Mouse (Mus musculus): Measurements from ENCODE around the gene Des. TPM values are rescaled to one million over a fixed set of nuclear protein-coding genes. Genes with fewer than 3 reads are reported as not detected.

Gene Des
- polyA plus RNA-seq, 1 experiment from 2014 or later: 480 TPM

GRCm38 (mm10) chr1:75361750-75362149 lies 1.6 kb downstream of the Des start:
- 22% methylated on average over 4 of the region's 4 CpGs for WGBS
- ATAC-seq (replicated peaks; ENCODE audit: extremely low read depth, insufficient read depth, low FRiP score): peak; percentile 50; the same call in 1 of the 2 replicates
- Histone ChIP-seq H3K27ac (ENCODE audit: low read length) (peak overlapping the region; percentile 96), H3K9me3 (replicated peaks; ENCODE audit: control insufficient read depth, low read length) (no peaks in the 10 kb centered on the region), H3K9ac (ENCODE audit: low read length) (peak overlapping the region; percentile 78), H3K4me3 (ENCODE audit: low read length) (peak overlapping the region; percentile 56), H3K36me3 (ENCODE audit: control insufficient read depth, insufficient read depth) (peaks cover 24% of the 10 kb centered on the region), H3K4me1 (ENCODE audit: control insufficient read depth, insufficient read depth, low read length) (peaks cover 47% of the 10 kb centered on the region), H3K4me2 (ENCODE audit: low read depth, low read length) (peak overlapping the region; percentile 63), H3K27me3 (ENCODE audit: control insufficient read depth, insufficient read depth, low read length) (peaks cover 7% of the 10 kb centered on the region; the same call in 1 of the 2 replicates)

GRCm38 (mm10) chr1:75363868-75364267 lies 3.7 kb downstream of the Des start:
- Histone ChIP-seq H3K9me3 (replicated peaks; ENCODE audit: control insufficient read depth, low read length) (no peaks in the 10 kb centered on the region), H3K4me2 (ENCODE audit: low read depth, low read length) (no peak overlapping the region), H3K27ac (ENCODE audit: low read length) (no peak overlapping the region), H3K9ac (ENCODE audit: low read length) (no peak overlapping the region), H3K36me3 (ENCODE audit: control insufficient read depth, insufficient read depth) (peaks cover 26% of the 10 kb centered on the region), H3K4me3 (ENCODE audit: low read length) (no peak overlapping the region), H3K27me3 (ENCODE audit: control insufficient read depth, insufficient read depth, low read length) (peaks cover 4% of the 10 kb centered on the region; the same call in 1 of the 2 replicates), H3K4me1 (ENCODE audit: control insufficient read depth, insufficient read depth, low read length) (peaks cover 31% of the 10 kb centered on the region)
- no peak for ATAC-seq (replicated peaks; ENCODE audit: extremely low read depth, insufficient read depth, low FRiP score)
- WGBS: 70% methylated on average over 3 of the region's 3 CpGs

- no peak for ATAC-seq (replicated peaks; ENCODE audit: extremely low read depth, insufficient read depth, low FRiP score)
- Histone ChIP-seq H3K36me3 (ENCODE audit: control insufficient read depth, insufficient read depth) (peaks cover 26% of the 10 kb centered on the region), H3K27me3 (ENCODE audit: control insufficient read depth, insufficient read depth, low read length) (peaks cover 4% of the 10 kb centered on the region; the same call in 1 of the 2 replicates), H3K9ac (ENCODE audit: low read length) (no peak overlapping the region), H3K4me3 (ENCODE audit: low read length) (no peak overlapping the region), H3K4me2 (ENCODE audit: low read depth, low read length) (no peak overlapping the region), H3K9me3 (replicated peaks; ENCODE audit: control insufficient read depth, low read length) (no peaks in the 10 kb centered on the region), H3K27ac (ENCODE audit: low read length) (no peak overlapping the region), H3K4me1 (ENCODE audit: control insufficient read depth, insufficient read depth, low read length) (peaks cover 36% of the 10 kb centered on the region)
- WGBS: 66% methylated on average over 14 of the region's 14 CpGs
Measured at GRCm38 (mm10) chr1:75365510-75366137, 5.5 kb downstream of the Des start.

GRCm38 (mm10) chr1:75369360-75369983 lies 9.3 kb downstream of the Des start:
- H3K4me2 ChIP-seq (ENCODE audit: low read depth, low read length): peak overlapping the region; percentile 44
- H3K9ac ChIP-seq (ENCODE audit: low read length): peak overlapping the region; percentile 65
- peaks cover 24% of the 10 kb centered on the region for H3K4me1 ChIP-seq (ENCODE audit: control insufficient read depth, insufficient read depth, low read length)
- no peak for ATAC-seq (replicated peaks; ENCODE audit: extremely low read depth, insufficient read depth, low FRiP score)
- H3K36me3 ChIP-seq (ENCODE audit: control insufficient read depth, insufficient read depth): peaks cover 9% of the 10 kb centered on the region; the same call in 1 of the 2 replicates
- WGBS: 30% methylated on average over 25 of the region's 25 CpGs
- no peak overlapping the region for H3K4me3 ChIP-seq (ENCODE audit: low read length)
- peak overlapping the region; percentile 79 for H3K27ac ChIP-seq (ENCODE audit: low read length)
- H3K27me3 ChIP-seq (ENCODE audit: control insufficient read depth, insufficient read depth, low read length): no peaks in the 10 kb centered on the region; the same call in 1 of the 2 replicates
- no peaks in the 10 kb centered on the region for H3K9me3 ChIP-seq (replicated peaks; ENCODE audit: control insufficient read depth, low read length)

GRCm38 (mm10) chr1:75369984-75370660 lies 10.0 kb downstream of the Des start:
- H3K36me3 ChIP-seq (ENCODE audit: control insufficient read depth, insufficient read depth): peaks cover 9% of the 10 kb centered on the region; the same call in 1 of the 2 replicates
- H3K4me2 ChIP-seq (ENCODE audit: low read depth, low read length): peak overlapping the region; percentile 44
- peak overlapping the region; percentile 79 for H3K27ac ChIP-seq (ENCODE audit: low read length)
- no peaks in the 10 kb centered on the region for H3K9me3 ChIP-seq (replicated peaks; ENCODE audit: control insufficient read depth, low read length)
- H3K27me3 ChIP-seq (ENCODE audit: control insufficient read depth, insufficient read depth, low read length): peaks cover 2% of the 10 kb centered on the region
- no peak for ATAC-seq (replicated peaks; ENCODE audit: extremely low read depth, insufficient read depth, low FRiP score)
- 32% methylated on average over 13 of the region's 13 CpGs for WGBS
- H3K4me1 ChIP-seq (ENCODE audit: control insufficient read depth, insufficient read depth, low read length): peaks cover 25% of the 10 kb centered on the region
- no peak overlapping the region for H3K4me3 ChIP-seq (ENCODE audit: low read length)
- peak overlapping the region; percentile 65 for H3K9ac ChIP-seq (ENCODE audit: low read length)

- Histone ChIP-seq H3K9ac (ENCODE audit: low read length) (no peak overlapping the region), H3K4me3 (ENCODE audit: low read length) (no peak overlapping the region), H3K4me1 (ENCODE audit: control insufficient read depth, insufficient read depth, low read length) (peaks cover 20% of the 10 kb centered on the region), H3K9me3 (replicated peaks; ENCODE audit: control insufficient read depth, low read length) (no peaks in the 10 kb centered on the region), H3K27ac (ENCODE audit: low read length) (peak overlapping the region; percentile 78), H3K36me3 (ENCODE audit: control insufficient read depth, insufficient read depth) (0 out of 2 replicates have a peak, but pooled peaks cover 2% of the 10 kb centered on the region), H3K27me3 (ENCODE audit: control insufficient read depth, insufficient read depth, low read length) (peaks cover 10% of the 10 kb centered on the region), H3K4me2 (ENCODE audit: low read depth, low read length) (no peak overlapping the region)
- 54% methylated on average over 13 of the region's 13 CpGs for WGBS
- no peak for ATAC-seq (replicated peaks; ENCODE audit: extremely low read depth, insufficient read depth, low FRiP score)
Measured at GRCm38 (mm10) chr1:75371317-75372095, 11.4 kb downstream of the Des start.

GRCm38 (mm10) chr1:75372450-75372849 lies 12.3 kb downstream of the Des start:
- peaks cover 26% of the 10 kb centered on the region for H3K4me1 ChIP-seq (ENCODE audit: control insufficient read depth, insufficient read depth, low read length)
- peaks cover 12% of the 10 kb centered on the region for H3K27me3 ChIP-seq (ENCODE audit: control insufficient read depth, insufficient read depth, low read length)
- no peak overlapping the region for H3K9ac ChIP-seq (ENCODE audit: low read length)
- H3K9me3 ChIP-seq (replicated peaks; ENCODE audit: control insufficient read depth, low read length): no peaks in the 10 kb centered on the region
- no peak overlapping the region for H3K4me3 ChIP-seq (ENCODE audit: low read length)
- no peak for ATAC-seq (replicated peaks; ENCODE audit: extremely low read depth, insufficient read depth, low FRiP score)
- WGBS: 77% methylated on average over 3 of the region's 3 CpGs
- no peaks in the 10 kb centered on the region for H3K36me3 ChIP-seq (ENCODE audit: control insufficient read depth, insufficient read depth)
- H3K4me2 ChIP-seq (ENCODE audit: low read depth, low read length): no peak overlapping the region
- H3K27ac ChIP-seq (ENCODE audit: low read length): no peak overlapping the region

GRCm38 (mm10) chr1:75373276-75373675 lies 13.1 kb downstream of the Des start:
- Histone ChIP-seq H3K36me3 (ENCODE audit: control insufficient read depth, insufficient read depth) (no peaks in the 10 kb centered on the region), H3K9me3 (replicated peaks; ENCODE audit: control insufficient read depth, low read length) (no peaks in the 10 kb centered on the region), H3K4me3 (ENCODE audit: low read length) (no peak overlapping the region), H3K4me1 (ENCODE audit: control insufficient read depth, insufficient read depth, low read length) (peaks cover 33% of the 10 kb centered on the region), H3K27me3 (ENCODE audit: control insufficient read depth, insufficient read depth, low read length) (peaks cover 15% of the 10 kb centered on the region), H3K4me2 (ENCODE audit: low read depth, low read length) (no peak overlapping the region), H3K27ac (ENCODE audit: low read length) (no peak overlapping the region), H3K9ac (ENCODE audit: low read length) (no peak overlapping the region)
- 83% methylated on average over 3 of the region's 3 CpGs for WGBS
- no peak for ATAC-seq (replicated peaks; ENCODE audit: extremely low read depth, insufficient read depth, low FRiP score)
